Mouse (Mus musculus) lung, postnatal 0 days (tissue): ENCODE data around the gene Gm29735.

Experiments
- CTCF ChIP-seq: IDR thresholded peaks from 2 replicates; pipeline ENCODE4 v1.5.1; 2016; ENCODE audit warnings: antibody characterized with exemption, mild to moderate bottlenecking
- EP300 ChIP-seq: IDR thresholded peaks from 2 replicates; pipeline ENCODE4 v1.6.1; 2016; ENCODE audit warnings: antibody characterized with exemption, mild to moderate bottlenecking, control low read depth

GRCm38 (mm10) chr7:142152191-142152590, 4.7 kb downstream of the Gm29735 start:
- no peak for TF ChIP-seq CTCF
- no peak for TF ChIP-seq EP300
